Mouse (Mus musculus) C2C12 (cell line): ENCODE measurements around the gene Gja3. TPM values are rescaled to one million over a fixed set of nuclear protein-coding genes. Genes with fewer than 3 reads are reported as not detected.
A peak's percentile ranks its signal among the peaks of the same experiment; 100 is the strongest.

Source experiments
- H3K27me3 ChIP-seq: one replicate; pipeline ENCODE4 v1.6.1; 2011; ENCODE audit not compliant: control insufficient read depth, insufficient read depth, insufficient read length
- H3K36me3 ChIP-seq: one replicate; pipeline ENCODE4 v1.6.1; 2011; ENCODE audit not compliant: control insufficient read depth, insufficient read depth
- H3K4me3 ChIP-seq: one replicate; pipeline ENCODE4 v1.5.1; 2011; ENCODE audit warnings: mild to moderate bottlenecking, control low read depth; ENCODE audit not compliant: poor library complexity, insufficient read depth, severe bottlenecking
- H3K79me2 ChIP-seq: one replicate; pipeline ENCODE4 v1.6.1; 2011; ENCODE audit not compliant: control insufficient read depth, insufficient read depth
- H3K79me3 ChIP-seq: one replicate; pipeline ENCODE4 v1.6.1; 2011; ENCODE audit warnings: low read depth, control low read depth
- H3ac ChIP-seq: one replicate; pipeline ENCODE3; 2011; ENCODE audit warnings: low read depth; ENCODE audit not compliant: control insufficient read depth, insufficient read length
- CEBPB ChIP-seq: IDR thresholded peaks from one replicate; pipeline ENCODE4 v1.6.1; 2011; ENCODE audit warnings: low read depth, mild to moderate bottlenecking, control low read depth, moderate library complexity
- CTCF ChIP-seq: IDR thresholded peaks from one replicate; pipeline ENCODE4 v1.5.1; 2011; ENCODE audit not compliant: control insufficient read depth, insufficient read depth, insufficient read length
- FOSL1 ChIP-seq: IDR thresholded peaks from one replicate; pipeline ENCODE4 v1.8.0; 2011; ENCODE audit warnings: mild to moderate bottlenecking, low read length; ENCODE audit not compliant: poor library complexity, insufficient read depth, severe bottlenecking
- MAX ChIP-seq: IDR thresholded peaks from one replicate; pipeline ENCODE4 v1.6.1; 2011; ENCODE audit warnings: mild to moderate bottlenecking, control low read depth
- MYOD1 ChIP-seq: IDR thresholded peaks from one replicate; pipeline ENCODE4 v1.6.1; 2011; ENCODE audit warnings: low read depth; ENCODE audit not compliant: control insufficient read depth, insufficient read length
- MYOG ChIP-seq: IDR thresholded peaks from one replicate; pipeline ENCODE4 v1.6.1; 2011; ENCODE audit not compliant: control insufficient read depth, insufficient read length; ENCODE audit errors: extremely low read depth
- USF1 ChIP-seq: IDR thresholded peaks from one replicate; pipeline ENCODE4 v1.6.1; 2011; ENCODE audit warnings: low read depth, mild to moderate bottlenecking, control low read depth, moderate library complexity
- polyA plus RNA-seq: library from polyadenylated mRNA; unstranded; fragments of >200 nt; fragmentation: generic; extraction: Trizol; gene quantifications from one replicate; pipeline ENCODE4 v1.2.1, GENCODE M21; 2012; ENCODE audit warnings: missing spikeins

Gene Gja3
- polyA plus RNA-seq, 1 experiment, result 7.1 TPM

DNA sequence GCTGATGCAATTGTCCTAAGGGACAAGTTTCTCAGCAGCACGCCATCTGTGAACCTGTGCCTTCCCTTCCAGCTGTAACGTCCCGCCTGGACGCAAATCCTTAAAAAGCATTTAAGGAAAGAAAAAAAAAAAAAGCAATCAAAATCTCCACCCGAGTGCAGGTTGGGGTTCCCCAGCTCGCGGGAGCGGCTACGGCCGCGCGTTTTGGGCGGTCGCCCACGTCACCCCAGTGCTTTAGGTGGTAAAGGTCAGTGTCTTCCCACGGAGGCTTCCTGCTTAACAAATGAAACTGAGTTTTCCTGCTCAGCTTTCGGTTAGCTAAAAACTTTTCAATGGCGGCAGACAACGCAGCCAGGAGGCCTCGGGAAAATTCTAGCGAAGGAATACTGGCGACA is 45.8 kb upstream of the Gja3 start:
- Histone ChIP-seq H3K27me3 (peaks cover 47% of the 10 kb centered on the region), H3K79me3 (no peaks in the 10 kb centered on the region), H3K36me3 (no peaks in the 10 kb centered on the region), H3ac (no peak overlapping the region), H3K79me2 (no peaks in the 10 kb centered on the region), H3K4me3 (no peak overlapping the region)
- no peak for TF ChIP-seq CEBPB
- no peak for TF ChIP-seq CTCF
- no peak for TF ChIP-seq MAX
- no peak for TF ChIP-seq USF1
- no peak for TF ChIP-seq MYOG
- TF ChIP-seq FOSL1, result no peak

GRCm38 (mm10) chr14:57103121-57103520 is 45.2 kb upstream of the Gja3 start:
- Histone ChIP-seq H3K36me3 (no peaks in the 10 kb centered on the region), H3K79me2 (no peaks in the 10 kb centered on the region), H3ac (no peak overlapping the region), H3K79me3 (no peaks in the 10 kb centered on the region), H3K4me3 (no peak overlapping the region), H3K27me3 (peaks cover 47% of the 10 kb centered on the region)
- TF ChIP-seq MAX (no peak), FOSL1 (no peak), CEBPB (no peak), MYOG (no peak), USF1 (no peak), MYOD1 (no peak), CTCF (no peak)

DNA sequence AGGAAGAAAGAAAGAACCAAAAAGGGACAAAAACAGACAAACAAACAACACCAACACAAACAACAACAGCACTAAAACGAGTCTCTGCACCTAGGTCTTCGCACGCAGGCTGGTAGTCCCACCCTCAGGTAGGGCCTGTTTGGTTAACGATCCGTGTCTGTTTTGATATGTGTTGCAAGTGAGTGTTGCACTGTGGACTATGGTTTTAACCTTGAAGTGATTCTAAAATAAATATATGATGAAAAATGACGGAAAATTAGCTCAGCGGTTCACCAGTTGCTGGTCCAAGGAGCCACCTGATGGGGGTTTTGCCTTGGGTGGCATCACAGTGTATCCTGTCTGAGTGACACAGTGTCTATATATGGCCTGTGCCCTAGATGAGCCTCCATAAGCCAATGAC is 43.7 kb upstream of the Gja3 start:
- peaks cover 41% of the 10 kb centered on the region for H3K27me3 ChIP-seq
- no peak overlapping the region for H3ac ChIP-seq
- no peaks in the 10 kb centered on the region for H3K79me2 ChIP-seq
- no peak overlapping the region for H3K4me3 ChIP-seq
- no peaks in the 10 kb centered on the region for H3K36me3 ChIP-seq
- no peaks in the 10 kb centered on the region for H3K79me3 ChIP-seq
- TF ChIP-seq CTCF (no peak), CEBPB (no peak)

- no peak overlapping the region for H3ac ChIP-seq
- no peak overlapping the region for H3K4me3 ChIP-seq
- no peaks in the 10 kb centered on the region for H3K79me3 ChIP-seq
Measured at GRCm38 (mm10) chr14:57095855-57096254, 38.0 kb upstream of the Gja3 start.

GRCm38 (mm10) chr14:57093029-57093428 is 35.1 kb upstream of the Gja3 start:
- Histone ChIP-seq H3K79me2 (no peaks in the 10 kb centered on the region), H3ac (no peak overlapping the region), H3K27me3 (no peaks in the 10 kb centered on the region), H3K36me3 (no peaks in the 10 kb centered on the region), H3K79me3 (no peaks in the 10 kb centered on the region), H3K4me3 (no peak overlapping the region)
- TF ChIP-seq FOSL1, result no peak
- peak; percentile 24 for TF ChIP-seq CTCF
- TF ChIP-seq CEBPB, result no peak
- TF ChIP-seq MYOD1, result no peak
- TF ChIP-seq USF1, result no peak
- TF ChIP-seq MYOG, result no peak

More at GRCm38 (mm10) chr14:57095855-57096254, 38.0 kb upstream of the Gja3 start:
- no peaks in the 10 kb centered on the region for H3K79me2 ChIP-seq
- no peaks in the 10 kb centered on the region for H3K27me3 ChIP-seq
- H3K36me3 ChIP-seq, result no peaks in the 10 kb centered on the region
- TF ChIP-seq MYOD1, result no peak
- TF ChIP-seq MAX, result no peak
- no peak for TF ChIP-seq FOSL1
- TF ChIP-seq CTCF, result no peak
- TF ChIP-seq CEBPB, result no peak
- TF ChIP-seq USF1, result no peak
- no peak for TF ChIP-seq MYOG

- TF ChIP-seq CTCF, result no peak
- TF ChIP-seq FOSL1, result no peak
- no peak for TF ChIP-seq MYOG
- TF ChIP-seq MYOD1, result no peak
- TF ChIP-seq CEBPB, result no peak
- no peak for TF ChIP-seq USF1
- no peak for TF ChIP-seq MAX
- Histone ChIP-seq H3K79me2 (no peaks in the 10 kb centered on the region), H3K36me3 (no peaks in the 10 kb centered on the region), H3ac (no peak overlapping the region), H3K4me3 (no peak overlapping the region), H3K79me3 (no peaks in the 10 kb centered on the region), H3K27me3 (no peaks in the 10 kb centered on the region)
Measured at GRCm38 (mm10) chr14:57090001-57090400, 32.1 kb upstream of the Gja3 start.
